Mouse (Mus musculus): Measurements from ENCODE around the gene Dyrk1a.

The Dyrk1a gene

GRCm38 (mm10) chr16:94569229-94570176 lies at the start of gene Dyrk1a:
Dyrk1a (plus strand) TSS chr16:94570010.
- peak; percentile 99 for DNase-seq (ENCODE audit: low read depth, low spot score)

GRCm38 (mm10) chr16:94523594-94524377 lies 46.0 kb upstream of the Dyrk1a start:
- no peak for DNase-seq (ENCODE audit: low read depth, low spot score)

GRCm38 (mm10) chr16:94524691-94525090 lies 45.1 kb upstream of the Dyrk1a start:
- no peak for DNase-seq (ENCODE audit: low read depth, low spot score)

GRCm38 (mm10) chr16:94525955-94526343 lies 43.9 kb upstream of the Dyrk1a start:
- DNase-seq (ENCODE audit: low read depth, low spot score) = no peak

GRCm38 (mm10) chr16:94526344-94527151 lies 43.3 kb upstream of the Dyrk1a start, which contains the start of gene Vps26c:
Vps26c (minus strand) TSS chr16:94526830.
- DNase-seq (ENCODE audit: low read depth, low spot score) = peak; percentile 97

GRCm38 (mm10) chr16:94527152-94527534 lies 42.7 kb upstream of the Dyrk1a start:
- no peak for DNase-seq (ENCODE audit: low read depth, low spot score)

GRCm38 (mm10) chr16:94527546-94527945 lies 42.3 kb upstream of the Dyrk1a start:
- DNase-seq (ENCODE audit: low read depth, low spot score) = no peak

- DNase-seq (ENCODE audit: low read depth, low spot score) = no peak
These were observed 38.5 kb upstream of the Dyrk1a start for GRCm38 (mm10) chr16:94531268-94531667.

GRCm38 (mm10) chr16:94533679-94534078 lies 36.1 kb upstream of the Dyrk1a start:
- DNase-seq (ENCODE audit: low read depth, low spot score) = no peak

- DNase-seq (ENCODE audit: low read depth, low spot score) = no peak
These were observed 34.1 kb upstream of the Dyrk1a start for GRCm38 (mm10) chr16:94535716-94536115.

GRCm38 (mm10) chr16:94536417-94537158 lies 33.2 kb upstream of the Dyrk1a start:
- no peak for DNase-seq (ENCODE audit: low read depth, low spot score)

GRCm38 (mm10) chr16:94537159-94537527 lies 32.7 kb upstream of the Dyrk1a start:
- DNase-seq (ENCODE audit: low read depth, low spot score) = no peak

GRCm38 (mm10) chr16:94540140-94540539 lies 29.7 kb upstream of the Dyrk1a start:
- DNase-seq (ENCODE audit: low read depth, low spot score) = no peak

- no peak for DNase-seq (ENCODE audit: low read depth, low spot score)
These were observed 26.9 kb upstream of the Dyrk1a start for GRCm38 (mm10) chr16:94542898-94543297.

- no peak for DNase-seq (ENCODE audit: low read depth, low spot score)
These were observed 25.2 kb upstream of the Dyrk1a start for GRCm38 (mm10) chr16:94544540-94545105.

- no peak for DNase-seq (ENCODE audit: low read depth, low spot score)
These were observed 23.8 kb upstream of the Dyrk1a start for GRCm38 (mm10) chr16:94545781-94546562.

GRCm38 (mm10) chr16:94549813-94550212 lies 20.0 kb upstream of the Dyrk1a start:
- no peak for DNase-seq (ENCODE audit: low read depth, low spot score)

GRCm38 (mm10) chr16:94551934-94552333 lies 17.9 kb upstream of the Dyrk1a start:
- no peak for DNase-seq (ENCODE audit: low read depth, low spot score)

GRCm38 (mm10) chr16:94555346-94555745 lies 14.5 kb upstream of the Dyrk1a start:
- no peak for DNase-seq (ENCODE audit: low read depth, low spot score)

GRCm38 (mm10) chr16:94556228-94556627 lies 13.6 kb upstream of the Dyrk1a start:
- no peak for DNase-seq (ENCODE audit: low read depth, low spot score)
